Mouse (Mus musculus): ENCODE data around the gene Tnik. TPM values are rescaled to one million over a fixed set of nuclear protein-coding genes. Genes with fewer than 3 reads are reported as not detected.

The Tnik gene
- polyA plus RNA-seq, 1 experiment from 2014 or later = 12.9 TPM

- Histone ChIP-seq H3K27ac (replicated peaks) (peak overlapping the region; percentile 63; the same call in 1 of the 2 replicates), H3K9me3 (replicated peaks) (no peaks in the 10 kb centered on the region), H3K4me2 (replicated peaks) (0 out of 2 replicates have a peak overlapping the region, but pooled peaks have one; percentile 15), H3K4me1 (peaks cover 27% of the 10 kb centered on the region), H3K4me3 (replicated peaks) (no peak overlapping the region), H3K27me3 (no peaks in the 10 kb centered on the region), H3K9ac (no peak overlapping the region), H3K36me3 (no peaks in the 10 kb centered on the region)
- WGBS = 39% methylated on average over 9 of the region's 9 CpGs
- no peak for ATAC-seq (ENCODE audit: insufficient number of reproducible peaks, low FRiP score, low TSS enrichment, low read depth)
Observed at GRCm38 (mm10) chr3:28554934-28555333, 291.9 kb downstream of the Tnik start.

- Histone ChIP-seq H3K27ac (replicated peaks) (peak overlapping the region; percentile 63; the same call in 1 of the 2 replicates), H3K4me3 (replicated peaks) (no peak overlapping the region), H3K9me3 (replicated peaks) (no peaks in the 10 kb centered on the region), H3K36me3 (no peaks in the 10 kb centered on the region), H3K27me3 (no peaks in the 10 kb centered on the region), H3K9ac (no peak overlapping the region), H3K4me1 (peaks cover 27% of the 10 kb centered on the region), H3K4me2 (replicated peaks) (no peak overlapping the region)
- no peak for ATAC-seq (ENCODE audit: insufficient number of reproducible peaks, low FRiP score, low TSS enrichment, low read depth)
- 47% methylated on average over 7 of the region's 7 CpGs for WGBS
Observed at GRCm38 (mm10) chr3:28555795-28556570, 293.0 kb downstream of the Tnik start.

- ATAC-seq (ENCODE audit: insufficient number of reproducible peaks, low FRiP score, low TSS enrichment, low read depth) = peak; percentile 63
- Histone ChIP-seq H3K4me1 (peaks cover 27% of the 10 kb centered on the region), H3K27ac (replicated peaks) (no peak overlapping the region), H3K9ac (no peak overlapping the region), H3K27me3 (no peaks in the 10 kb centered on the region), H3K4me3 (replicated peaks) (no peak overlapping the region), H3K9me3 (replicated peaks) (no peaks in the 10 kb centered on the region), H3K36me3 (no peaks in the 10 kb centered on the region), H3K4me2 (replicated peaks) (no peak overlapping the region)
- WGBS = 32% methylated on average over 4 of the region's 4 CpGs
Observed at GRCm38 (mm10) chr3:28558328-28558871, 295.4 kb downstream of the Tnik start.

GRCm38 (mm10) chr3:28561408-28561807 lies 298.4 kb downstream of the Tnik start:
- Histone ChIP-seq H3K36me3 (no peaks in the 10 kb centered on the region), H3K4me1 (peaks cover 13% of the 10 kb centered on the region), H3K27ac (replicated peaks) (no peak overlapping the region), H3K4me3 (replicated peaks) (no peak overlapping the region), H3K4me2 (replicated peaks) (no peak overlapping the region), H3K27me3 (no peaks in the 10 kb centered on the region), H3K9ac (no peak overlapping the region), H3K9me3 (replicated peaks) (no peaks in the 10 kb centered on the region)
- ATAC-seq (ENCODE audit: insufficient number of reproducible peaks, low FRiP score, low TSS enrichment, low read depth) = no peak
- 54% methylated on average over 4 of the region's 4 CpGs for WGBS

GRCm38 (mm10) chr3:28562612-28563332 lies 299.8 kb downstream of the Tnik start:
- H3K4me3 ChIP-seq (replicated peaks) = no peak overlapping the region
- H3K36me3 ChIP-seq = no peaks in the 10 kb centered on the region
- 66% methylated on average over 10 of the region's 10 CpGs for WGBS
- no peaks in the 10 kb centered on the region for H3K9me3 ChIP-seq (replicated peaks)
- peaks cover 13% of the 10 kb centered on the region for H3K4me1 ChIP-seq
- H3K4me2 ChIP-seq (replicated peaks) = no peak overlapping the region
- H3K27me3 ChIP-seq = no peaks in the 10 kb centered on the region
- no peak for ATAC-seq (ENCODE audit: insufficient number of reproducible peaks, low FRiP score, low TSS enrichment, low read depth)
- no peak overlapping the region for H3K27ac ChIP-seq (replicated peaks)
- H3K9ac ChIP-seq = no peak overlapping the region

- no peaks in the 10 kb centered on the region for H3K9me3 ChIP-seq (replicated peaks)
- H3K27me3 ChIP-seq = no peaks in the 10 kb centered on the region
- no peak for ATAC-seq (ENCODE audit: insufficient number of reproducible peaks, low FRiP score, low TSS enrichment, low read depth)
- WGBS = 72% methylated on average over 12 of the region's 12 CpGs
- H3K36me3 ChIP-seq = no peaks in the 10 kb centered on the region
- no peak overlapping the region for H3K9ac ChIP-seq
- H3K27ac ChIP-seq (replicated peaks) = no peak overlapping the region
- no peaks in the 10 kb centered on the region for H3K4me1 ChIP-seq
- H3K4me2 ChIP-seq (replicated peaks) = no peak overlapping the region
- H3K4me3 ChIP-seq (replicated peaks) = no peak overlapping the region
Observed at GRCm38 (mm10) chr3:28564370-28565357, 301.6 kb downstream of the Tnik start.

GRCm38 (mm10) chr3:28577301-28577700 lies 314.3 kb downstream of the Tnik start:
- peak; percentile 58; the same call in 1 of the 2 replicates for ATAC-seq (ENCODE audit: insufficient number of reproducible peaks, low FRiP score, low TSS enrichment, low read depth)
- no peak overlapping the region for H3K4me3 ChIP-seq (replicated peaks)
- no peaks in the 10 kb centered on the region for H3K36me3 ChIP-seq
- no peaks in the 10 kb centered on the region for H3K27me3 ChIP-seq
- H3K9me3 ChIP-seq (replicated peaks) = no peaks in the 10 kb centered on the region
- H3K27ac ChIP-seq (replicated peaks) = no peak overlapping the region
- WGBS = 13% methylated on average over 15 of the region's 15 CpGs
- no peak overlapping the region for H3K9ac ChIP-seq
- peaks cover 7% of the 10 kb centered on the region; the same call in 1 of the 2 replicates for H3K4me1 ChIP-seq
- H3K4me2 ChIP-seq (replicated peaks) = peak overlapping the region; percentile 37

GRCm38 (mm10) chr3:28578950-28579615 lies 316.1 kb downstream of the Tnik start:
- no peaks in the 10 kb centered on the region for H3K27me3 ChIP-seq
- 82% methylated on average over 18 of the region's 18 CpGs for WGBS
- H3K36me3 ChIP-seq = no peaks in the 10 kb centered on the region
- no peak for ATAC-seq (ENCODE audit: insufficient number of reproducible peaks, low FRiP score, low TSS enrichment, low read depth)
- H3K9me3 ChIP-seq (replicated peaks) = no peaks in the 10 kb centered on the region
- no peak overlapping the region for H3K9ac ChIP-seq
- H3K4me2 ChIP-seq (replicated peaks) = no peak overlapping the region
- peaks cover 7% of the 10 kb centered on the region; the same call in 1 of the 2 replicates for H3K4me1 ChIP-seq
- no peak overlapping the region for H3K4me3 ChIP-seq (replicated peaks)
- H3K27ac ChIP-seq (replicated peaks) = no peak overlapping the region

- ATAC-seq (ENCODE audit: insufficient number of reproducible peaks, low FRiP score, low TSS enrichment, low read depth) = no peak
- H3K4me2 ChIP-seq (replicated peaks) = no peak overlapping the region
- H3K9ac ChIP-seq = no peak overlapping the region
- no peak overlapping the region for H3K4me3 ChIP-seq (replicated peaks)
- no peaks in the 10 kb centered on the region for H3K36me3 ChIP-seq
- no peak overlapping the region for H3K27ac ChIP-seq (replicated peaks)
- H3K4me1 ChIP-seq = no peaks in the 10 kb centered on the region
- no peaks in the 10 kb centered on the region for H3K27me3 ChIP-seq
- H3K9me3 ChIP-seq (replicated peaks) = no peaks in the 10 kb centered on the region
- WGBS = 86% methylated on average over 9 of the region's 9 CpGs
Observed at GRCm38 (mm10) chr3:28585750-28586465, 322.9 kb downstream of the Tnik start.

GRCm38 (mm10) chr3:28587808-28588207 lies 324.8 kb downstream of the Tnik start:
- WGBS = 75% methylated on average over 5 of the region's 5 CpGs
- Histone ChIP-seq H3K9ac (no peak overlapping the region), H3K4me1 (0 out of 2 replicates have a peak, but pooled peaks cover 3% of the 10 kb centered on the region), H3K36me3 (no peaks in the 10 kb centered on the region), H3K27ac (replicated peaks) (no peak overlapping the region), H3K27me3 (no peaks in the 10 kb centered on the region), H3K4me3 (replicated peaks) (no peak overlapping the region), H3K4me2 (replicated peaks) (no peak overlapping the region), H3K9me3 (replicated peaks) (no peaks in the 10 kb centered on the region)
- no peak for ATAC-seq (ENCODE audit: insufficient number of reproducible peaks, low FRiP score, low TSS enrichment, low read depth)
